Mouse (Mus musculus): Measurements from ENCODE around the gene Wwox. TPM values are rescaled to one million over a fixed set of nuclear protein-coding genes. Genes with fewer than 3 reads are reported as not detected.

Wwox gene
- total and polyA plus RNA-seq, 3 experiments, result 7.8 to 11.5 (median 9.1) TPM

- Histone ChIP-seq H3K4me2 (ENCODE audit: insufficient read depth, low read depth, poor library complexity, severe bottlenecking) (no peak overlapping the region), H3K27me3 (replicated peaks) (peaks cover 28% of the 10 kb centered on the region), H3K9me3 (replicated peaks; ENCODE audit: low read length) (no peaks in the 10 kb centered on the region), H3K4me3 (replicated peaks in 1 of 3; ENCODE audit: low read depth in 2 of 3, low read length in 2 of 3, poor library complexity in 1 of 3) (no peak overlapping the region), H3K27ac (ENCODE audit: insufficient read depth, low read depth) (no peak overlapping the region), H3K9ac (ENCODE audit: insufficient read depth, low read depth) (no peak overlapping the region), H3K36me3 (replicated peaks in 1 of 2; ENCODE audit: control insufficient read depth in 1 of 2, insufficient read depth in 1 of 2, low read length in 1 of 2) (no peaks in the 10 kb centered on the region), H3K4me1 (ENCODE audit: control insufficient read depth in 1 of 2, insufficient read depth in 2 of 2) (peaks cover 0 to 10% of the 10 kb centered on the region in 2 experiments; a peak in 2 of 4 replicates), H3K79me2 (replicated peaks; ENCODE audit: control insufficient read depth, extremely low read depth, insufficient read depth, poor library complexity, severe bottlenecking) (no peaks in the 10 kb centered on the region)
- dilution Hi-C loops (cut with MboI; ENCODE audit: extremely low pct_ligation_motif_present, extremely low pct_unique_long_range_greater_than_20kb, low sequenced_read_pairs), result no loop called here
- TF ChIP-seq PAX5 (IDR thresholded peaks at IDR 0.05; ENCODE audit: low read length) (no peak), RAD21 (IDR thresholded peaks at IDR 0.05; ENCODE audit: low read depth, low read length) (no peak)
- in situ Hi-C loops (cut with MboI; ENCODE audit: low pct_ligation_motif_present, low pct_unique_long_range_greater_than_20kb, low sequenced_read_pairs), result no loop called here
- DNase-seq (ENCODE audit: extremely low read depth), result no peak
Measured at GRCm38 (mm10) chr8:115150446-115151109, 711.1 kb downstream of the Wwox start.

- Histone ChIP-seq H3K4me3 (replicated peaks in 1 of 3; ENCODE audit: low read depth in 2 of 3, low read length in 2 of 3, poor library complexity in 1 of 3) (no peak overlapping the region), H3K27me3 (replicated peaks) (peaks cover 28% of the 10 kb centered on the region), H3K9me3 (replicated peaks; ENCODE audit: low read length) (no peaks in the 10 kb centered on the region), H3K4me2 (ENCODE audit: insufficient read depth, low read depth, poor library complexity, severe bottlenecking) (no peak overlapping the region), H3K4me1 (ENCODE audit: control insufficient read depth in 1 of 2, insufficient read depth in 2 of 2) (peaks cover 0 to 10% of the 10 kb centered on the region in 2 experiments; a peak in 2 of 4 replicates), H3K27ac (ENCODE audit: insufficient read depth, low read depth) (no peak overlapping the region), H3K79me2 (replicated peaks; ENCODE audit: control insufficient read depth, extremely low read depth, insufficient read depth, poor library complexity, severe bottlenecking) (no peaks in the 10 kb centered on the region), H3K9ac (ENCODE audit: insufficient read depth, low read depth) (no peak overlapping the region), H3K36me3 (replicated peaks in 1 of 2; ENCODE audit: control insufficient read depth in 1 of 2, insufficient read depth in 1 of 2, low read length in 1 of 2) (no peaks in the 10 kb centered on the region)
- dilution Hi-C loops (cut with MboI; ENCODE audit: extremely low pct_ligation_motif_present, extremely low pct_unique_long_range_greater_than_20kb, low sequenced_read_pairs), result no loop called here
- TF ChIP-seq ZNF384 (IDR thresholded peaks at IDR 0.05; ENCODE audit: low read depth, low read length) (no peak), IRF4 (IDR thresholded peaks at IDR 0.05; ENCODE audit: low read depth, low read length) (no peak), MAX (IDR thresholded peaks at IDR 0.05; ENCODE audit: low read length) (no peak), POLR2A (IDR thresholded peaks at IDR 0.05; ENCODE audit: low read depth, low read length) (no peak), KAT2A (IDR thresholded peaks at IDR 0.05; ENCODE audit: insufficient replicate concordance, low read length) (no peak), NELFE (IDR thresholded peaks at IDR 0.05; ENCODE audit: low read depth, low read length) (no peak), RAD21 (IDR thresholded peaks at IDR 0.05; ENCODE audit: low read depth, low read length) (no peak)
- in situ Hi-C loops (cut with MboI; ENCODE audit: low pct_ligation_motif_present, low pct_unique_long_range_greater_than_20kb, low sequenced_read_pairs), result no loop called here
- no peak for DNase-seq (ENCODE audit: extremely low read depth)
Measured at GRCm38 (mm10) chr8:115151416-115151815, 712.0 kb downstream of the Wwox start.

- Histone ChIP-seq H3K9ac (ENCODE audit: insufficient read depth, low read depth) (no peak overlapping the region), H3K4me2 (ENCODE audit: insufficient read depth, low read depth, poor library complexity, severe bottlenecking) (no peak overlapping the region), H3K4me3 (replicated peaks in 1 of 3; ENCODE audit: low read depth in 2 of 3, low read length in 2 of 3, poor library complexity in 1 of 3) (no peak overlapping the region), H3K36me3 (replicated peaks in 1 of 2; ENCODE audit: control insufficient read depth in 1 of 2, insufficient read depth in 1 of 2, low read length in 1 of 2) (no peaks in the 10 kb centered on the region), H3K9me3 (replicated peaks; ENCODE audit: low read length) (no peaks in the 10 kb centered on the region), H3K27me3 (replicated peaks) (peaks cover 47% of the 10 kb centered on the region), H3K4me1 (ENCODE audit: control insufficient read depth in 1 of 2, insufficient read depth in 2 of 2) (no peaks in the 10 kb centered on the region), H3K27ac (ENCODE audit: insufficient read depth, low read depth) (no peak overlapping the region), H3K79me2 (replicated peaks; ENCODE audit: control insufficient read depth, extremely low read depth, insufficient read depth, poor library complexity, severe bottlenecking) (no peaks in the 10 kb centered on the region)
- in situ Hi-C loops (cut with MboI; ENCODE audit: low pct_ligation_motif_present, low pct_unique_long_range_greater_than_20kb, low sequenced_read_pairs) (no loop called here), dilution Hi-C loops (cut with MboI; ENCODE audit: extremely low pct_ligation_motif_present, extremely low pct_unique_long_range_greater_than_20kb, low sequenced_read_pairs) (no loop called here)
- no peak for TF ChIP-seq IRF4 (IDR thresholded peaks at IDR 0.05; ENCODE audit: low read depth, low read length)
- no peak for TF ChIP-seq MAX (IDR thresholded peaks at IDR 0.05; ENCODE audit: low read length)
- TF ChIP-seq NELFE (IDR thresholded peaks at IDR 0.05; ENCODE audit: low read depth, low read length), result no peak
- TF ChIP-seq MEF2A (IDR thresholded peaks at IDR 0.05; ENCODE audit: borderline replicate concordance, low read depth, low read length), result no peak
- no peak for TF ChIP-seq USF2 (conservative IDR thresholded peaks at IDR 0.05; ENCODE audit: low read depth, low read length)
- no peak for TF ChIP-seq NRF1 (IDR thresholded peaks at IDR 0.05; ENCODE audit: low read depth, low read length)
- TF ChIP-seq MXI1 (IDR thresholded peaks at IDR 0.05; ENCODE audit: low read depth, low read length), result no peak
- no peak for TF ChIP-seq CHD2 (IDR thresholded peaks at IDR 0.05; ENCODE audit: low read length)
- no peak for TF ChIP-seq ELF1 (IDR thresholded peaks at IDR 0.05; ENCODE audit: low read depth, low read length)
- TF ChIP-seq E2F4 (IDR thresholded peaks at IDR 0.05; ENCODE audit: insufficient replicate concordance, low read depth, low read length), result no peak
- TF ChIP-seq KAT2A (IDR thresholded peaks at IDR 0.05; ENCODE audit: insufficient replicate concordance, low read length), result no peak
- TF ChIP-seq ZKSCAN1 (IDR thresholded peaks at IDR 0.05; ENCODE audit: borderline replicate concordance, low read depth, low read length), result no peak
- TF ChIP-seq HCFC1 (IDR thresholded peaks at IDR 0.05; ENCODE audit: low read depth, low read length), result no peak
- TF ChIP-seq SIN3A (IDR thresholded peaks at IDR 0.05; ENCODE audit: low read length), result no peak
- TF ChIP-seq EP300 (IDR thresholded peaks at IDR 0.05; ENCODE audit: low read length), result no peak
- DNase-seq (ENCODE audit: extremely low read depth), result no peak
Measured at GRCm38 (mm10) chr8:115154096-115154495, 714.6 kb downstream of the Wwox start.
